Mouse (Mus musculus): ENCODE measurements around the gene Hist1h2bk. TPM values are rescaled to one million over a fixed set of nuclear protein-coding genes. Genes with fewer than 3 reads are reported as not detected.

The Hist1h2bk gene
- 7.6 and 12.2 TPM in 2 replicates for polyA plus RNA-seq (2012; ENCODE audit: low replicate concordance)

DNA sequence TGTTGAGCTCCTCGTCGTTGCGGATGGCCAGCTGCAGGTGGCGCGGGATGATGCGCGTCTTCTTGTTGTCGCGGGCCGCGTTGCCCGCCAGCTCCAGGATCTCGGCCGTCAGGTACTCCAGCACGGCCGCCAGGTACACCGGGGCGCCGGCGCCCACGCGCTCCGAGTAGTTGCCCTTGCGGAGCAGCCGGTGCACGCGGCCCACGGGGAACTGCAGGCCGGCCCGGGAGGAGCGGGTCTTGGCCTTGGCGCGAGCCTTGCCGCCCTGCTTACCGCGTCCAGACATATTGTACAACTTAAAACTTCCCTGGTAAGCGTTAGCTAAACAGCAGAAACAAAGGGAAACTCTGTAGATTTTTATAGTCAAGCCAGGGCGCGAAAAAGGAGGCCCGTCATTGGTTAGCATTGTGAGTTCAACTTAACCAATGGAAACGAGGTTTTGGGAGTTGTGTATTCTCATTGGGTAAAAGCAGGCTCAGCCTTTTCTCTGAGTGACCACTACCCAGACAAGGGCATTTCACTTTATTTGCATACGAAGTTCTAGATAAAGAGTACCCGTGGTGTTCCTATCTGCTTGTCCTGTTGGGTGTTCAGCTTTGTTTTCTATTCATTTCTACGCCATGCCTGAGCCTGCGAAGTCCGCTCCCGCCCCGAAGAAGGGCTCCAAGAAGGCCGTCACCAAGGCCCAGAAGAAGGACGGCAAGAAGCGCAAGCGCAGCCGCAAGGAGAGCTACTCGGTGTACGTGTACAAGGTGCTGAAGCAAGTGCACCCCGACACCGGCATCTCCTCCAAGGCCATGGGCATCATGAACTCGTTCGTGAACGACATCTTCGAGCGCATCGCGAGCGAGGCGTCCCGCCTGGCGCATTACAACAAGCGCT, at the start of gene Hist1h2bk, which contains the start of gene Hist1h2ah:
Hist1h2bk (plus strand) TSS at position 604 of the 882 bp plus-strand sequence.
Hist1h2ah (minus strand) TSS at position 302 of the 882 bp plus-strand sequence.

DNA sequence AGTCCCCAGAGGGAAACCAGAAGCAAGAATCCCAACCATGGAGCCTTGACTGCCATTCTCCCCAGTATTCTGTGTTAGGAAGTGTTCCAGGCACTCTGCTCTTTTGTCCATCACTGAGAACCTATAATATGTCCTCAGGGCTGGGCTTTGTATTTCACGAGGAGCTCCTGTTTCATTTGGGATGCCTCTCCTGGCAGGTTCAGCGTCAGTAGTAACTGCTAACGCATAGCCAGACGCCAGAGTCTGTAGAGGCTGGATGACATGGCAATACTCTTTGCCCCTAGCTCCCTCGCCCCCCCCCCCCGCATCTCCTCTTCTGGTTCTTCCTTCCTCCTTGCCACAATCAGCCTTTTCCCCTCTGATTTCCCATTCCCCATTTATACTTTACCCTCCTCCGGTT, 26.0 kb upstream of the Hist1h2bk start, which contains the start of gene Prss16:
Prss16 (minus strand) TSS at position 101 of the 400 bp plus-strand sequence.

DNA sequence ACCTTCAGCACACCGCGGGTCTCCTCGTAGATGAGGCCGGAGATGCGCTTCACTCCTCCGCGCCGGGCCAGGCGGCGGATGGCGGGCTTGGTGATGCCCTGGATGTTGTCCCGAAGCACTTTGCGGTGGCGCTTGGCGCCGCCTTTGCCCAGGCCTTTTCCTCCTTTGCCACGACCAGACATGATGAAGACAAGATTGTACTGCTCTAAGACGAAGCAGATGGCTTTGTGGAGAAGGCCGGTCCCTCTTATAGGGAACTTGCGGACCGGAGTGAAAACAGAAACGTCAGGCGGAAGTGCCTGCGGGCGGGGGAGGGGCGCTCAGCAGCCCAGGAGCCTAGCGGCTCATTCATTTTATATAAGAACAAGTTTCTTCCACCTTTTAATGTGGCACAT, 5.5 kb downstream of the Hist1h2bk start, which contains the start of gene Hist1h4i:
Hist1h4i (minus strand) TSS at position 221 of the 395 bp plus-strand sequence.

DNA sequence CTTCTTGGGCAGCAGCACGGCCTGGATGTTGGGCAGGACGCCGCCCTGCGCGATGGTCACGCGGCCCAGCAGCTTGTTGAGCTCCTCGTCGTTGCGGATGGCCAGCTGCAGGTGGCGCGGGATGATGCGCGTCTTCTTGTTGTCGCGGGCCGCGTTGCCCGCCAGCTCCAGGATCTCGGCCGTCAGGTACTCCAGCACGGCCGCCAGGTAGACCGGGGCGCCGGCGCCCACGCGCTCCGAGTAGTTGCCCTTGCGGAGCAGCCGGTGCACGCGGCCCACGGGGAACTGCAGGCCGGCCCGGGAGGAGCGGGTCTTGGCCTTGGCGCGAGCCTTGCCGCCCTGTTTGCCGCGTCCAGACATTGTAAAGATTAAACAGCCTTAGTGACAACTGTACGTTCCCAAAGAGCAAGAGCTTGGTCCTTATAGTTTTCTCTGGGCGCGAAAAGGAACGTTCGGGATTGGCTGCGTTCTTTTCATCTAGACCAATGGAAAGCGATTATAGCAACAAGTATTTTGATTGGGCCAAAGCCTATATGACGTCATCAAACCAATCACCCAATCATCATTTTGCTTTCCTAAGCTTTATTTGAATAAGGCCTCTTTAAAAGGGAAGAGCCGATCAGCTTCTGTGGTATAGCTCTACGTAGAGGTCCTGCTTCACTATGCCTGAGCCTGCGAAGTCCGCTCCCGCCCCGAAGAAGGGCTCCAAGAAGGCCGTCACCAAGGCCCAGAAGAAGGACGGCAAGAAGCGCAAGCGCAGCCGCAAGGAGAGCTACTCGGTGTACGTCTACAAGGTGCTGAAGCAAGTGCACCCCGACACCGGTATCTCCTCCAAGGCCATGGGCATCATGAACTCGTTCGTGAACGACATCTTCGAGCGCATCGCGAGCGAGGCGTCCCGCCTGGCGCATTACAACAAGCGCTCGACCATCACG, 7.2 kb downstream of the Hist1h2bk start, which contains the start of the genes Hist1h2ag and Hist1h2bj:
Hist1h2ag (minus strand) TSS at position 377 of the 935 bp plus-strand sequence.
Hist1h2bj (plus strand) TSS at position 647 of the 935 bp plus-strand sequence.

DNA sequence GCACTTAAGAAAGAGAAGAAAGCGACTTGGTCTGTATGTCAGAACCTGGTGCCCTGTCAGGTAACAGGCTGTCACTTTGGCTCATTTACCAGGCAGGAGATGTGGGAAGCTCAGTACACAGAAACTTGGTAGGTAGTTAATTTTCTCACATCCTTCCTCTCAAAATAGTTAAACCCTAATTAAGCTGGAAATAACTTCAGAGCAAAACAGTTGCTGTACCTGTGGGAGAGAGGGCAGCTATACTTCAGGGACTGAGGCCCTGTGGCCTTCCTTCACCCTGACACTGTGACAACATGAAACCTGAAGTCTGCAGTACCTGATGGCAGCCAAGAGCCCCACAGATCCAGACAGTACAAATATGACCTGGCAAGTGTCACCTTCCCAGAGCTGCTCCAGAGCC, 48.5 kb downstream of the Hist1h2bk start, which contains the start of gene Vmn1r188:
Vmn1r188 (plus strand) TSS at position 301 of the 400 bp plus-strand sequence.

Other genes with a start within 250 kb of the Hist1h2bk start
- gene Hist1h2an, start 248.7 kb upstream of the Hist1h2bk start, polyA plus RNA-seq (2012; ENCODE audit: low replicate concordance) = 52.7 and 74.5 TPM in 2 replicates
- 3.2 and 6.2 TPM in 2 replicates for gene Hist1h2bp, start 248.4 kb upstream of the Hist1h2bk start, polyA plus RNA-seq (2012; ENCODE audit: low replicate concordance)
- gene Hist1h2bq, start 225.7 kb upstream of the Hist1h2bk start, polyA plus RNA-seq (2012; ENCODE audit: low replicate concordance) = 6.5 and 15.6 TPM in 2 replicates
- 23,509 and 33,455 TPM in 2 replicates for gene Hist1h2ao, start 225.4 kb upstream of the Hist1h2bk start, polyA plus RNA-seq (2012; ENCODE audit: low replicate concordance)
- gene Hist1h4m, start 224.1 kb upstream of the Hist1h2bk start, polyA plus RNA-seq (2012; ENCODE audit: low replicate concordance) = 65.5 and 70.3 TPM in 2 replicates
- gene Hist1h4n, start 203.7 kb upstream of the Hist1h2bk start, polyA plus RNA-seq (2012; ENCODE audit: low replicate concordance) = 2.9 and 3.1 TPM in 2 replicates
- 6,280 and 19,065 TPM in 2 replicates for gene Hist1h2ap, start 202.4 kb upstream of the Hist1h2bk start, polyA plus RNA-seq (2012; ENCODE audit: low replicate concordance)
- gene Hist1h2br, start 202.1 kb upstream of the Hist1h2bk start, polyA plus RNA-seq (2012; ENCODE audit: low replicate concordance) = 6.3 and 15.4 TPM in 2 replicates
- gene Zfp184, start 90.8 kb upstream of the Hist1h2bk start, polyA plus RNA-seq (2012; ENCODE audit: low replicate concordance) = not detected in 2 replicates
- gene Pom121l2, start 54.7 kb upstream of the Hist1h2bk start, polyA plus RNA-seq (2012; ENCODE audit: low replicate concordance) = not detected in 2 replicates
- gene Prss16, start 26.1 kb upstream of the Hist1h2bk start, polyA plus RNA-seq (2012; ENCODE audit: low replicate concordance) = 0.07 TPM in 1 of 2 replicates, not detected in the other
- gene Hist1h2ah, start 302 bp upstream of the Hist1h2bk start, polyA plus RNA-seq (2012; ENCODE audit: low replicate concordance) = 5.0 and 29.7 TPM in 2 replicates
- gene Hist1h4i, start 5.5 kb downstream of the Hist1h2bk start, polyA plus RNA-seq (2012; ENCODE audit: low replicate concordance) = 26.0 and 32.7 TPM in 2 replicates
- gene Hist1h2ag, start 7.1 kb downstream of the Hist1h2bk start, polyA plus RNA-seq (2012; ENCODE audit: low replicate concordance) = 21.1 and 21.8 TPM in 2 replicates
- 10.3 and 18.2 TPM in 2 replicates for gene Hist1h2bj, start 7.3 kb downstream of the Hist1h2bk start, polyA plus RNA-seq (2012; ENCODE audit: low replicate concordance)
- gene Vmn1r188, start 48.6 kb downstream of the Hist1h2bk start, polyA plus RNA-seq (2012; ENCODE audit: low replicate concordance) = not detected in 2 replicates
- gene Vmn1r189, start 70.0 kb downstream of the Hist1h2bk start, polyA plus RNA-seq (2012; ENCODE audit: low replicate concordance) = not detected in 2 replicates
- not detected in 2 replicates for gene Vmn1r191, start 148.1 kb downstream of the Hist1h2bk start, polyA plus RNA-seq (2012; ENCODE audit: low replicate concordance)
- not detected in 2 replicates for gene Vmn1r192, start 155.3 kb downstream of the Hist1h2bk start, polyA plus RNA-seq (2012; ENCODE audit: low replicate concordance)
- not detected in 2 replicates for gene Vmn1r193, start 187.3 kb downstream of the Hist1h2bk start, polyA plus RNA-seq (2012; ENCODE audit: low replicate concordance)
- gene Vmn1r194, start 208.3 kb downstream of the Hist1h2bk start, polyA plus RNA-seq (2012; ENCODE audit: low replicate concordance) = not detected in 2 replicates
- gene Vmn1r195, start 234.7 kb downstream of the Hist1h2bk start, polyA plus RNA-seq (2012; ENCODE audit: low replicate concordance) = not detected in 2 replicates

Measured in leukemia stem cell, adult 10-12 weeks (primary cell).